Mouse (Mus musculus) liver, embryonic 16.5 days (tissue): ENCODE data around the gene Gm498. TPM values are rescaled to one million over a fixed set of nuclear protein-coding genes. Genes with fewer than 3 reads are reported as not detected.

Experiments
- ATAC-seq: fragments of 200-750 bp; cut with Nextera tagmentation; 2 replicates; pipeline ENCODE4 v1.8.0; 2017; ENCODE audit warnings: low read depth, mild to moderate bottlenecking, moderate number of reproducible peaks, moderate library complexity
- H3K27ac ChIP-seq: fragments of 300-500 bp; sonication (generic); 2 replicates; pipeline ENCODE4 v1.5.1; 2014; ENCODE audit warnings: mild to moderate bottlenecking, low read length
- H3K27me3 ChIP-seq: fragments of 300-500 bp; sonication (generic); 2 replicates; pipeline ENCODE4 v1.6.1; 2014; ENCODE audit warnings: low read depth, low read length, mixed read lengths; ENCODE audit not compliant: control insufficient read depth, insufficient read depth
- H3K36me3 ChIP-seq: fragments of 300-500 bp; sonication (generic); 2 replicates; pipeline ENCODE4 v1.6.1; 2014; ENCODE audit warnings: mild to moderate bottlenecking; ENCODE audit not compliant: control insufficient read depth, insufficient read depth
- H3K4me1 ChIP-seq: fragments of 300-500 bp; sonication (generic); 2 replicates; pipeline ENCODE4 v1.6.1; 2014; ENCODE audit warnings: low read depth, low read length, mixed read lengths; ENCODE audit not compliant: control insufficient read depth
- H3K4me2 ChIP-seq: fragments of 300-500 bp; sonication (generic); 2 replicates; pipeline ENCODE4 v1.6.1; 2014; ENCODE audit warnings: low read depth, low read length, mixed read lengths
- H3K4me3 ChIP-seq: fragments of 300-500 bp; sonication (generic); 2 replicates; pipeline ENCODE4 v1.5.1; 2014; ENCODE audit warnings: low read depth, mild to moderate bottlenecking, low read length
- H3K9ac ChIP-seq: fragments of 300-500 bp; sonication (generic); 2 replicates; pipeline ENCODE4 v1.6.1; 2014; ENCODE audit warnings: low read depth, low read length
- H3K9me3 ChIP-seq: fragments of 300-500 bp; sonication (generic); replicated peaks from 2 replicates; pipeline ENCODE4 v1.6.1; 2016; ENCODE audit warnings: low read length; ENCODE audit not compliant: control insufficient read depth
- WGBS: fragments of 180-500 bp; shearing (Covaris S2); extraction: QIAGEN DNeasy Blood & Tissue Kit; methylation state at CpG from one replicate; pipeline ENCODE4 v1.1.7; 2014; ENCODE audit not compliant: insufficient replicate concordance; 5-methylcytosine and 5-hydroxymethylcytosine counted together
- microRNA-seq: library from miRNA; unstranded; fragments of <30 nt; microRNA quantifications from one replicate; pipeline ENCODE4, GENCODE M21; 2016
- polyA plus RNA-seq: library from polyadenylated mRNA; unstranded; fragments of >200 nt; fragmentation: Nextera tagmentation; extraction: Ambion mirVana; gene quantifications from 2 replicates; pipeline ENCODE4 v1.2.1, GENCODE M21; 2015

Gene Gm498
- polyA plus RNA-seq, 1 experiment from 2014 or later: not detected

DNA sequence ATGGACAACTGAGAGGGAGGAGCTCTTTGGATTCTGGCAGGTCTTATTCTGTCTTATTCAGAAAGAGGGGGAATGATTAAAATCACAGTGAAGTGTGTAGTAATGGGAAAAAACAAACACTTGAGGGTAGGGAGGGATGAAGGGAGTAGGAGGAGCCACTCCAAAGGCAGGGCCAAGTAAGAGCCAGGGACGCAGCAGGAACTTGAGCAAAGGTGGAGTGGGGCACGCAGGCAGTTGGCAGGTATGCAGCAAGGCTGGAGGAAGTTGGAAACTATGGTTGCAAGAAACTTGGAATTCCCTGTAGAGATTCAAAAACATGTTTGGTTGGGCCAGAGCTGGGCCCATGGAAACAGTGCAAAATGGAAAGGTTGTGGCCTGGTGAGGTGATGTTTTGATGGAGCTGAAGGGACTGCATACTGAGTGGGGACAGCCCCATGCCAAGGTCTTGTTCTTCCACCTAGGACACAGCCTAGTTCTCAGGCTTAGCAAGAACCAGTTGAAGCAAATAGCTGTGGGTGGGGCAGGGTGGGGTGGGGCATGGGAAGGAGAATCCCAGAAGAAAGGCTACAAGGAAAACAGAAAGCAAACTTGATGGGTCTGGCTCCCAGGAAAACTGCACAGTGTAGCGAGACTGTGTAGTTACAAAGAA lies 52.5 kb downstream of the Gm498 start:
- no peak for ATAC-seq
- no peaks in the 10 kb centered on the region for H3K4me1 ChIP-seq
- H3K9ac ChIP-seq: no peak overlapping the region
- no peak overlapping the region for H3K4me3 ChIP-seq
- no peaks in the 10 kb centered on the region for H3K27me3 ChIP-seq
- H3K4me2 ChIP-seq: no peak overlapping the region
- no peaks in the 10 kb centered on the region for H3K36me3 ChIP-seq
- WGBS: 56% methylated on average over 3 of the region's 3 CpGs
- H3K27ac ChIP-seq: no peak overlapping the region
- H3K9me3 ChIP-seq: no peaks in the 10 kb centered on the region

DNA sequence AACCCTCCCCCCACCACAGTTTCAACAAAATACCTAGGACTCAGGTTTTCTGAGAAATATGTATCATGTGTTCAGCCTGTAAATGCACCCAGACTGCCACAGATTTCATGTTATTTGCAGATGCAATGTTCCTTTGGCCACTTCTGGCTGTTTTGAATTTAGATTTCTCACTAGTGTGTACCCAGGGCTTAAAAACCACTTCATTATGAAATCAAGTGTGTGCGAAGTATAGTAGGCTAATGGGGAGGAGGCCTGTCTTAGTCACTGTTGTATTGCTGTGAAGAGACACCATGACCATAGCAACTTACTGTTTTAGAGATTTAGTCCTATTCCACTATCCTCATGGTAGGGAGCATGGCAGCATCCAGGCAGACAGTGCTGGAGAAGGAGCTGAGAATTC lies 63.3 kb downstream of the Gm498 start:
- Histone ChIP-seq H3K9ac (no peak overlapping the region), H3K27me3 (no peaks in the 10 kb centered on the region), H3K36me3 (no peaks in the 10 kb centered on the region), H3K27ac (no peak overlapping the region), H3K4me2 (no peak overlapping the region), H3K4me3 (no peak overlapping the region), H3K4me1 (no peaks in the 10 kb centered on the region), H3K9me3 (no peaks in the 10 kb centered on the region)
- WGBS: 53% methylated on average over 1 of the region's 1 CpGs
- no peak for ATAC-seq

DNA sequence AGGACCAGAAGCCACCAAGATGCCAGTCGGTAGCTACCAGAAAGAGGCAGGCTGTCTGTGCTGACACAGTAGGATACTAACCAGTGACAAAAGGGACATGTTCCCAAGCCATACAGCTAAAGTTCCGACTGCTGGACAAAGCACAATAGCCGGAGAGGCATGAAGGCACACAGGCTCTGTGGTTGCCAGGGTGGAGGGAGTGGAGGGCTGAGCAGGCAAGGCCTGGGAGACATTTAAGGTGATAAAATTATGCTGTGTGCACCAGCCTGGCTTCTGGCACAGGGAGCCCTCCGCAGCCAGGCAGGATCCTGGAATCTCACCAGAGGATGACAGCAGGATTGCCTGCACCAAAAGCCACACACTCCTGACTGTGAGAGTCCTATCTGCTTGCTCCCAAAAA lies 72.0 kb downstream of the Gm498 start:
- WGBS: 66% methylated on average over 4 of the region's 4 CpGs
- Histone ChIP-seq H3K4me2 (no peak overlapping the region), H3K27ac (no peak overlapping the region), H3K9ac (no peak overlapping the region), H3K9me3 (no peaks in the 10 kb centered on the region), H3K27me3 (no peaks in the 10 kb centered on the region), H3K36me3 (no peaks in the 10 kb centered on the region), H3K4me1 (no peaks in the 10 kb centered on the region), H3K4me3 (no peak overlapping the region)
- no peak for ATAC-seq

DNA sequence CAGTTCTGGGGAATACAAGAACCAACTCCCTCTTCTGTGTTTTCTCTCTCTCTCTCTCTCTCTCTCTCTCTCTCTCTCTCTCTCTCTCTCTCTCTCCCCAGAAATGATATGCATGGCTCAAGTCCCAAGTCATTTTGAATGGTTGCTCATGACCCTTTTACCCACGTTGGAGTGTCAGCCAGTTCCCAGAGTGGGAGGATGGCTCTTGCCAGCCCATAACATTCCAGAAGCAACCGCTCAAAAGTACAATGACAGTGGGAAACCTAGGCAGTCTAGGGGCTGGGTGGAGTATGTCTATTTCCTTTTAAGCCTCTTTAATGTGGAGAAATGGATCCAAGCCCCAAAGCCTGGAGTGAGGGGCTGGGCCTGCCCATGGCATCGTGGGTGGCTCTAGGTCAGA lies 72.8 kb downstream of the Gm498 start:
- Histone ChIP-seq H3K27me3 (no peaks in the 10 kb centered on the region), H3K4me2 (no peak overlapping the region), H3K4me1 (no peaks in the 10 kb centered on the region), H3K36me3 (no peaks in the 10 kb centered on the region), H3K4me3 (no peak overlapping the region), H3K9ac (no peak overlapping the region), H3K27ac (no peak overlapping the region), H3K9me3 (no peaks in the 10 kb centered on the region)
- no peak for ATAC-seq
- 50% methylated on average over 3 of the region's 3 CpGs for WGBS

DNA sequence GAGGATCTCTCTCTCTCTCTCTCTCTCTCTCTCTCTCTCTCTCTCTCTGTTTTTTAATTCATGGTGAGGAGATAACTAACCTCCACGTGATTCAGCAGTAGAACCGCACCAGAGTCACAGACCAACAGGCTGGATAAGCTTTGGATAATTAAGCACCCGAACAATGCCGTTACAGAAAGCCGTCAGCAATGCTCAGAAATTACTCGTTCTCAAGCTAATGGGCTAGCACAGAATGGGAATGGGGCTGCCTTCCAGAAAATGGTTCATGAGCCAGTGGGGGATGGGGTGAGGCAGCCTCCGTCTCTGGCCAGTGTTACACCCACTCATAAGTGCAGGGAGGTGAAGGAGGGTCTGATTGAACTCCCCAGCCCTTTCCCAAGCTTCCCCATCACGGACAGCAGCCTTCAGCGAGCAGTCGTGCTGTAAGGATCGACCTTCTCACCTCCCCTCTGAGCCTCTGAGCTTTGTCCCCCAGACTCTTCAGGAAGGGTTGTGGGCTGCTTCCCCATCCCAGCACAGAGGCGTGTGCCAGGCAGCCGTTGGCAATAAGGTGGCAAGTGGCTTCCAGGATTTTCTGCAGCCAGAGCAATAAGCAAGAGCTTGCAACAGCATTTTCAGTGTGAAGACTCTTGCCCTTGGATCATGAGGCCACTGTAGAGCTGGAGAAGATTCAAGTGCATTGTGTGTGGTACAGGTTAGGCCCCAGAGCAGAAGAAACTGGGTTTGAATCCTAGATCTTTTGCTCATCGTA lies 76.5 kb downstream of the Gm498 start:
- H3K4me1 ChIP-seq: no peaks in the 10 kb centered on the region
- no peak overlapping the region for H3K4me3 ChIP-seq
- no peak overlapping the region for H3K4me2 ChIP-seq
- no peak overlapping the region for H3K9ac ChIP-seq
- whole genome bisulfite sequencing: 65% methylated on average over 14 of the region's 14 CpGs
- no peaks in the 10 kb centered on the region for H3K27me3 ChIP-seq
- no peak overlapping the region for H3K27ac ChIP-seq
- ATAC-seq: no peak
- no peaks in the 10 kb centered on the region; the same call in 1 of the 2 replicates for H3K9me3 ChIP-seq
- H3K36me3 ChIP-seq: no peaks in the 10 kb centered on the region

DNA sequence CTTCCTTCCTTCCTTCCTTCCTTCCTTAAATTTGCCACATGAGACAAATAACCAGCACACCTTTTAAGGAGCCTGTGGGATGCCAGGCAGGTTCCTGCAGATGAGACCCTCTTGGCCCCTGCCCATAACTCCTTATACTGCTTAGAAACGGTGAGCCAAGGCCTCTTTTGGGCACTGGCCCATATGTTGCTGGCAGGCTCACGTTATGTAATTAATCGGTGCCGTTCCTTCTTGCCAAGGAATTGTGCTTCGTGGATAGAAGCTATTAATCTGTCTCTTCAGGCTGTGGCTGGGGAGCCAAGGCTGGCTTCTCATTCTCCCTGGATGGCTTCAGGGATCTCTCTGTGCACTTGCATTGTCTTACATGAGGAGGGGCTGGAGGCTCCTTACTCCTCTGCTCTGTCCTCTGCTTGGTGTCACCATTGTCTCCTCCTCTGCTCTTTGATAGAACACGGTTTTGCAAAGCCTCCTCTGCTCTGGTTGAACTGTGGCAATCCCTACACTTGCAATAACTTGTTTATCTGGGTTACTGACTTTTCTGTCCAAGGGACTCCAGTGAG lies 77.9 kb downstream of the Gm498 start:
- WGBS: 51% methylated on average over 6 of the region's 6 CpGs
- Histone ChIP-seq H3K27ac (no peak overlapping the region), H3K36me3 (no peaks in the 10 kb centered on the region), H3K4me2 (no peak overlapping the region), H3K4me1 (no peaks in the 10 kb centered on the region), H3K9ac (no peak overlapping the region), H3K4me3 (no peak overlapping the region), H3K27me3 (no peaks in the 10 kb centered on the region), H3K9me3 (no peaks in the 10 kb centered on the region; the same call in 1 of the 2 replicates)
- no peak for ATAC-seq

Small RNA genes lying within 50 kb of the gene (microRNA-seq; reads per million reads assigned to microRNA genes)
- not detected for gene Mir6404

Other genes starting within 250 kb of the Gm498 start
- 1.3 and 1.4 TPM in 2 replicates for gene Tnfrsf26, start 238.1 kb upstream of the Gm498 start, polyA plus RNA-seq
- 0.42 and 0.53 TPM in 2 replicates for gene Tnfrsf22, start 217.2 kb upstream of the Gm498 start, polyA plus RNA-seq
- gene Tnfrsf23, start 181.0 kb upstream of the Gm498 start, polyA plus RNA-seq: 0.35 and 0.55 TPM in 2 replicates
- 1.9 and 2.2 TPM in 2 replicates for gene Osbpl5, start 109.9 kb upstream of the Gm498 start, polyA plus RNA-seq
- gene Mrgprg, start 99.8 kb upstream of the Gm498 start, polyA plus RNA-seq: not detected in 2 replicates
- gene Mrgpre, start 82.3 kb upstream of the Gm498 start, polyA plus RNA-seq: 0.41 and 0.51 TPM in 2 replicates
- 9.1 TPM in 2 replicates for gene Nadsyn1, start 44.0 kb upstream of the Gm498 start, polyA plus RNA-seq
- gene Dhcr7, start 43.7 kb upstream of the Gm498 start, polyA plus RNA-seq: 59.4 and 76.8 TPM in 2 replicates
- gene Shank2, start 135.1 kb downstream of the Gm498 start, polyA plus RNA-seq: 0.63 and 0.67 TPM in 2 replicates